Mouse (Mus musculus): ENCODE data around the gene Mvb12b. TPM values are rescaled to one million over a fixed set of nuclear protein-coding genes. Genes with fewer than 3 reads are reported as not detected.

Mvb12b gene
- polyA plus RNA-seq (2012; ENCODE audit: insufficient read depth, low replicate concordance) = 181 and 204 TPM in 2 replicates

- Histone ChIP-seq H3K4me3 (replicated peaks) (peak within 1 kb of the TSS; percentile 99), H3K36me3 (replicated peaks; ENCODE audit: low read length) (peaks cover 23% of the 10 kb centered on the region), H3K9me3 (peaks cover 9% of the 10 kb centered on the region), H3K27me3 (replicated peaks) (no peaks in the 10 kb centered on the region), H3K4me1 (peaks cover 72% of the 10 kb centered on the region)
- TF ChIP-seq FLI1 (IDR thresholded peaks at IDR 0.05; ENCODE audit: low read length) (no peak), GATA1 (IDR thresholded peaks at IDR 0.05; ENCODE audit: borderline replicate concordance, low read length) (no peak)
Observed at GRCm38 (mm10) chr2:33887328-33888099, at the start of gene Mvb12b. Gene Mvb12b, minus strand, starts transcription at chr2:33887946.

- peaks cover 23% of the 10 kb centered on the region for H3K9me3 ChIP-seq
- peaks cover 18% of the 10 kb centered on the region for H3K36me3 ChIP-seq (replicated peaks; ENCODE audit: low read length)
- TF ChIP-seq GATA1 (IDR thresholded peaks at IDR 0.05; ENCODE audit: borderline replicate concordance, low read length) (no peak), FLI1 (IDR thresholded peaks at IDR 0.05; ENCODE audit: low read length) (no peak)
- H3K4me3 ChIP-seq (replicated peaks) = no peak overlapping the region
- peaks cover 20% of the 10 kb centered on the region for H3K27me3 ChIP-seq (replicated peaks)
- H3K4me1 ChIP-seq = peaks cover 40% of the 10 kb centered on the region
Observed at GRCm38 (mm10) chr2:33935756-33936155, 48.0 kb upstream of the Mvb12b start.

- H3K4me3 ChIP-seq (replicated peaks) = no peak overlapping the region
- peaks cover 21% of the 10 kb centered on the region for H3K27me3 ChIP-seq (replicated peaks)
- peaks cover 26% of the 10 kb centered on the region for H3K4me1 ChIP-seq
- no peak for TF ChIP-seq GATA1 (IDR thresholded peaks at IDR 0.05; ENCODE audit: borderline replicate concordance, low read length)
- no peak for TF ChIP-seq FLI1 (IDR thresholded peaks at IDR 0.05; ENCODE audit: low read length)
- peaks cover 8% of the 10 kb centered on the region for H3K9me3 ChIP-seq
- H3K36me3 ChIP-seq (replicated peaks; ENCODE audit: low read length) = peaks cover 2% of the 10 kb centered on the region
Observed at GRCm38 (mm10) chr2:33933606-33934510, 46.1 kb upstream of the Mvb12b start.

GRCm38 (mm10) chr2:33931161-33931560 lies 43.4 kb upstream of the Mvb12b start:
- Histone ChIP-seq H3K36me3 (replicated peaks; ENCODE audit: low read length) (no peaks in the 10 kb centered on the region), H3K4me3 (replicated peaks) (no peak overlapping the region), H3K9me3 (no peaks in the 10 kb centered on the region), H3K4me1 (peaks cover 28% of the 10 kb centered on the region), H3K27me3 (replicated peaks) (peaks cover 32% of the 10 kb centered on the region)
- TF ChIP-seq FLI1 (IDR thresholded peaks at IDR 0.05; ENCODE audit: low read length) (no peak), GATA1 (IDR thresholded peaks at IDR 0.05; ENCODE audit: borderline replicate concordance, low read length) (no peak)

- no peak overlapping the region for H3K4me3 ChIP-seq (replicated peaks)
- peaks cover 57% of the 10 kb centered on the region for H3K27me3 ChIP-seq (replicated peaks)
- H3K36me3 ChIP-seq (replicated peaks; ENCODE audit: low read length) = no peaks in the 10 kb centered on the region
- H3K4me1 ChIP-seq = peaks cover 73% of the 10 kb centered on the region
- no peaks in the 10 kb centered on the region for H3K9me3 ChIP-seq
- TF ChIP-seq FLI1 (IDR thresholded peaks at IDR 0.05; ENCODE audit: low read length) = no peak
- no peak for TF ChIP-seq GATA1 (IDR thresholded peaks at IDR 0.05; ENCODE audit: borderline replicate concordance, low read length)
Observed at GRCm38 (mm10) chr2:33925288-33925687, 37.5 kb upstream of the Mvb12b start.

- TF ChIP-seq FLI1 (IDR thresholded peaks at IDR 0.05; ENCODE audit: low read length) (no peak), GATA1 (IDR thresholded peaks at IDR 0.05; ENCODE audit: borderline replicate concordance, low read length) (no peak)
- Histone ChIP-seq H3K36me3 (replicated peaks; ENCODE audit: low read length) (no peaks in the 10 kb centered on the region), H3K4me1 (peaks cover 87% of the 10 kb centered on the region), H3K9me3 (no peaks in the 10 kb centered on the region), H3K4me3 (replicated peaks) (no peak overlapping the region), H3K27me3 (replicated peaks) (peaks cover 55% of the 10 kb centered on the region)
Observed at GRCm38 (mm10) chr2:33923482-33923881, 35.7 kb upstream of the Mvb12b start.

GRCm38 (mm10) chr2:33922466-33922865 lies 34.7 kb upstream of the Mvb12b start:
- Histone ChIP-seq H3K36me3 (replicated peaks; ENCODE audit: low read length) (peaks cover 6% of the 10 kb centered on the region), H3K9me3 (no peaks in the 10 kb centered on the region), H3K4me1 (peaks cover 93% of the 10 kb centered on the region), H3K4me3 (replicated peaks) (no peak overlapping the region), H3K27me3 (replicated peaks) (peaks cover 51% of the 10 kb centered on the region)
- TF ChIP-seq FLI1 (IDR thresholded peaks at IDR 0.05; ENCODE audit: low read length) (no peak), GATA1 (IDR thresholded peaks at IDR 0.05; ENCODE audit: borderline replicate concordance, low read length) (no peak)

- Histone ChIP-seq H3K4me1 (peaks cover 92% of the 10 kb centered on the region), H3K9me3 (no peaks in the 10 kb centered on the region), H3K36me3 (replicated peaks; ENCODE audit: low read length) (peaks cover 6% of the 10 kb centered on the region), H3K4me3 (replicated peaks) (no peak overlapping the region), H3K27me3 (replicated peaks) (peaks cover 31% of the 10 kb centered on the region)
- no peak for TF ChIP-seq GATA1 (IDR thresholded peaks at IDR 0.05; ENCODE audit: borderline replicate concordance, low read length)
- no peak for TF ChIP-seq FLI1 (IDR thresholded peaks at IDR 0.05; ENCODE audit: low read length)
Observed at GRCm38 (mm10) chr2:33919934-33920615, 32.3 kb upstream of the Mvb12b start.

- Histone ChIP-seq H3K36me3 (replicated peaks; ENCODE audit: low read length) (peaks cover 6% of the 10 kb centered on the region), H3K4me1 (peaks cover 92% of the 10 kb centered on the region), H3K27me3 (replicated peaks) (peaks cover 20% of the 10 kb centered on the region), H3K9me3 (no peaks in the 10 kb centered on the region), H3K4me3 (replicated peaks) (no peak overlapping the region)
- no peak for TF ChIP-seq FLI1 (IDR thresholded peaks at IDR 0.05; ENCODE audit: low read length)
- TF ChIP-seq GATA1 (IDR thresholded peaks at IDR 0.05; ENCODE audit: borderline replicate concordance, low read length) = no peak
Observed at GRCm38 (mm10) chr2:33918824-33919223, 31.1 kb upstream of the Mvb12b start.

All from megakaryocyte, embryonic 14.5 days (primary cell).